Mouse (Mus musculus) embryo, embryonic 10.5 days (tissue): ENCODE results near the gene Sat2.
"Not testable (repeated sequence)": the region's sequence is repeated elsewhere in the genome, so short reads cannot be mapped to it uniquely, and the experiment has no call there.

Experiments used
- DNase-seq: peaks from one replicate; pipeline ENCODE4 v3.0.0-alpha.2; 2015; ENCODE audit warnings: low spot score

Gene Sat2

DNA sequence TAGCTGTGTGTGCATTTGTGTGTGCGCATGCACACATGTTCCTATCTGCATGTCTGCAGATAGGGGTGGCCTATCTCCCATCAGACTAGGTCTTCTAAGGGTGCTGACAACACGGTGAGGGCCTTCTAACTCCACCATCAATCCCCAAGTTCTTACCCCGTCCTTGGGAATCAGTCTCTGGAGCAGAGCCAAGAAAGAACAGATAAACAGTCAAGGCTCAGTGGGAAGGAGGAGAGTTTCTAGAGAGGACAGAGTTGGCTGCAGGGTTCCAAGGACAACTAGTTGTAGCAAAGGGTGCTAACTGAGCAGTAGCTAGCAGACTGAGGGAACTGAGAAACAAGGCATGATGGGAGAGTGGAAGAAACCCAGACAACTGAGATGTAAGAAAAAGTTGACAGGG, 20.1 kb upstream of the Sat2 start:
- no peak for DNase-seq

DNA sequence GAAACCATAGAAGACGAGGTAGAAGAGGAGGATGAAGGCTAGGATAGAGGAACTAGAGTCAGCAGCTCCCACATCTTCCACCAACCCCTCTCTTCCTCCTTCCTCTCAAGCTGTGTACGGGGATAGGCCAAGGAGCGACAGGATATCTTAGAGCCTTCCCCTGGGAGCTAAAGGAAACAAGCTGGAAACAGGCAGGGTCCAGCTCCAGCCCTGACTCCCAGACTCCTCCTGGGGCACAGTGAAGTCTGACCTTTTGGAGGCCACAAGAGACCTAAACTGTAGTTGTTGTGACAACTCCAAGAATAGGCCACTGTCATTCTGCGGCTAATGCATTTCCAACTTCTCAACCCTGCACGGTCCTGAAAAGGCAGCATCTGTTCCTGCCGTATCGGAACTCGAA, 18.3 kb upstream of the Sat2 start:
- no peak for DNase-seq

DNA sequence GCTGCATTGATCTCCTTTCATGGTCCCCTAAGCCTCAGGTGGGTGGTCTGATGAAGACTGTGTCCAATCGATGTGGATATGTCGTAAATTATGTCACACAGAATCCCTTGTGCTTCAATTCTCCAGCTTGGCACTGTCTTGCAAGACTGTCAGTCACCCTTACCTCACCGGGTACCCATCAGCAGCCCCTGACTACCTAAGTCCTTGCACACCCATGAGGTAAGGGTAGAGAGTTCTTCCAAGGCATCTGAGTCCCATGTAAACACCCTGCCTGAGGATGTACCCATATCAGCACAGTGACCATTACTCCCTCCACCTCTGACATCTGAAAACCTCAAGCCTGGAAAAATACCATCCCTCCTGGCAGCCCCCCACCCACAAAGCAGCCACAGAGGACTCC, 17.5 kb upstream of the Sat2 start:
- DNase-seq = peak; percentile 20

DNA sequence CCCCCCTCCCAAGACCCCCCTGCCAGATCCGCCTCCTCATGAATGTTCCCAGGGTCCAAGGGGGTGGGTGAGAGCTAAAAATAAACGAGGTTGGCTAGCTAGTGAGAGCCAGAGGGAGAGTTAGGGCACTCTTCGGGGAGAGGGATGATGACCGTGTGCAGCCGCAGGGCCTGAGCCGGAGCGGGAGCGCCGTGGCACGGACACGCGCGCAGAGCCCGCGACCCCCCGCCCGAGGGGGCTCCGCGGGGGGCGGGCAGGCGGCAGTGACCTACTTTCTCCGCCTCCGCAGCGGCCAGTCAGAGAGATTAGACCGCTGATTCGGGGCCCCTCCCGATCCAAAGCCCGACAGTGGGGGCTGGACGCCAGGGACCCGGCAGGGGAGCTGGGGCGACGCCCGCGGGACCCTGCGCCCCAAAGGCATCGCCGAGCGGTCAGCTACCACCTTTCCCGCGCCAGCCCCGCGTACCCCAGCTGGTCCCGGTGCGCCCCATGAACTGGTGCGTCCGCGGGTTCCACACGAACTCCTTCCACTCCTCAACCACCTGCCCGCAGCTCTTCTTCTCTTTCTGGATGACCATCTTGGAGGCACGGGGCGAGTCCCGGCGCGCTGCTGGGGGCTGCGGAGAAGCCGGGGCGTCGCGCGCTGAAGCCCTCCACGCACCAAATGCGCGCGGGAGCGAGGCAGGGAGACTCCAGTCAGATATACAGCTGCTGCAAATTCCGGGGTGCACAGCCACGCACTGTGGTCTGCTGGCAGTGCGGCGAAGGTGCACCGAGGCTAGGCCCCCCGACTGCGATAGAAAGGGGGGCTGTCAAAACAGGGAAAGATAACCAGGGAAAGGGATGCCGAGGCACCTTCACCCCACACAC, 16.8 kb upstream of the Sat2 start:
- DNase-seq = peak; percentile 18

DNA sequence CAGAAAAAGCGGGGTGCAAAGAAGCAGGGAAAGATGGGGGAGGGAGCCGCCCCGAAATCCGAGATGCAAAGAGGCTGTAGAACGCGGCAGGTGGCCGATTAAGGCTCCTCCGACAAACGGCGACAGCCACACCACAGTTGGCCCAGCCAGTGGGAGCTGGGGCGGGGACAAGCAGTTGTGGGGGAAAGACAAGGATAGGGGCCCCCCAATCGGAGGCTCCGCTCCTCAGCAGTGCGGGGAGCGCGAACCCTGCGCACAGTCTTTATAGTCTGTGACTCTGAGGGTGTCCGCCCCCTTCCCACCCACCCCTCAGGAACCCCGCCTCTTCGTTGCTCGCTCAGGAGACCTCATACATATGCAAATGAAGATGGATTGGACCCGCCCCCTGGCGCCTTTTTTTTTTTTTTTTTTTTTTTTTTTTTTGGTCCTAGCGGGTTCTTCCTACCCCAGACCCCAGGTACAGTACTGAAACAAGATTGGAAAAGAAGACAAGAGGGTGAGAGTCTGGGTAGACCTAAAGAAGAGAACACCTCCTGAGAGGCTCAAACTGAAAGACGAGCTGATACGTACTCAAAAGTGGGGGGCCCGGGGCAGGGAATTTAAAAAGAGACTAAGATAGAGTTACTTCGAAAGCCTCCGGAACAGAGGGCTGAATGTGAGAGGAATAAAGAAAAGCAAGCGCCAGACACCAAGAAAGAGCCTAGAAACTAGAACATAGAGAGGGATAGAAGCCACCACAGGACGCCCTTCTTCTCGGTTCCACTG, 15.9 kb upstream of the Sat2 start, which contains the start of gene Atp1b2:
TSS of gene Atp1b2 (minus strand) at position 217 of the 765 bp plus-strand sequence.
- peak; percentile 87 for DNase-seq

DNA sequence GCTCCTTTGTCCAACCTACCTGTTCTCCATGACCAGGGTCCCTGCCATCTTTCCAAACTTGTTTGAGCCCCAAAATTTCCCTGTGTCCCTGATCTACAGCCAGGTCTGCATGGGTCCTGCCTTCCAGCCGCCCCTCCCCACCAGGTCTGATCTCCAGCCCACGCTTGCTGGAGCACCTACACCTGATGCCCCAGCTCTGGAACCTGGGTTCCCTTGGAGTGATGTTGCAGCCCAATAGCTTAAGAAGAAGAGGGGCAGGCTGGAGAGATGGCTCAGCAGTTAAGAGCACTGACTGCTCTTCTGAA, 15.4 kb upstream of the Sat2 start:
- no peak for DNase-seq

DNA sequence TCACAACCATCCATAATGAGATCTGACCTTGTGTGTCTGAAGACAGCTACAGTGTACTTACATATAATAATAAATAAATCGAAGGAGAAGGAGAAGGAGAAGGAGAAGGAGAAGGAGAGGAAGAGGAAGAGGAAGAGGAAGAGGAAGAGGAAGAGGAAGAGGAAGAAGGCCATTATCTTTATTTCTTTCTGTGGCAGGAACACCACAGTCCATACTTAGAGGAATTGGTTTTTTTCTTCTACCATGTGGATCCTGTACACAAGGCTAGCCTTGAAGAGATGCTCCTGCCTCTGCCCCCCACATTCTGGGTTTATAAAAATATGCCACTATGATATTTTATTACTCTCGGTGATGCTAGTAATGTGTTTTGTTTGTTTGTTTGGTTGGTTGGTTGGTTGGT, 15.0 kb upstream of the Sat2 start:
- DNase-seq = no peak

DNA sequence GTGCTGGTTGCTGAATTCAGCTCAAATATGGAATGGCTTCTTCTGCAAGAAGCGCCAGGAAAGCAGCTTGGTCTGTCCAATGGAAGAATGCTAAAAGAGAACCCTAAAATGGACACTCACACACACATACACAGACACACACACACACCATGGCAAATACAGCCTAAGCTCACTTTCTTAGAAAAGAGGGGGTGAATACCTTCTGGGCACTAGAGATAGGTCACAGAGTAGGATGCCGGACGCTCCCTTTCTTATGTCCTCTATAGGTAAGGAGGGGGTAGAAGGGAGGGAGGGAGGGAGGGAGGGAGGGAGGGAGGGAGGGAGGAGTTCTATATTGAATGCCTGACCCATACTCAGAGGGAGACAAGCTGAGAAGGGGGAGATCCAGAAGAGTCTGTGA, 13.3 kb upstream of the Sat2 start:
- DNase-seq = no peak

DNA sequence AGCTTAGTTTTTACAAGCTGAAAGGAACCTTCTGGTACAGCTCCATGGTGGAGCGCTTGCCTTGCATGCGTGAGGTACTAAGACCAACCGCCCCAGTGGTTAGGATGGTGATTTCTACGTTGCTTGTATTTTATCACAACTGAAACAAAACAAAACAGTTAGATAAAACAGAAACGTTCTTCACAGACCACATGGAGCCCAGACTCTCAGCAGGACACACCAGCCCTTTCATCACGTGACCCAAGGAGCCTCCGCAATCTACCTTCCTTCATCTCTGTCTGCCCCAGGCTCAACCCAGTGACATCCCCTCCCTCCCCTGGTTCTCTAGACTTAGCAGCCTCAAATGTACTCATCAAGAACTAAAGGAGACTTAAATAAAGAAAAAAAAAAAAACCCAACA, 12.4 kb upstream of the Sat2 start:
- DNase-seq = no peak

DNA sequence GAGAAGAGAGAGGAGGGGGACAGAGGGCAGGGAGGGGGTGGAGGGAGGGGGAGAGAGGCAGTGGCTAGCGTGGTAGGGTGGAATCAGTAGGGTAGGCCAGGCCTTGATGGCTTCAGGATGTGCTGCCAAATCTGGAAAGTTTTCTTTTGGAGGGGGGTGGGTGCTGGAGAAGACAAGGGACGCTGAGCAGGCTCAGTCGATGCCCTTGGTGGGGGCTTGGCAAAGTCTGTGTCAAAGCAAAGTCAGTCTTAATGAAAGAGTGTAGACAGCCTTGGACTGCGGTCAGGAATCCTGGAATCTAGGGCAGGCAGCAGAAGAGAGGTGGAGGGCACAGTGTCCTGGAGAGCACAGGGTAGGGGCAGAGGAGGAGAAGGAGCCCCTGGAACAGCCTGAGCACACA, 10.9 kb upstream of the Sat2 start:
- no peak for DNase-seq

DNA sequence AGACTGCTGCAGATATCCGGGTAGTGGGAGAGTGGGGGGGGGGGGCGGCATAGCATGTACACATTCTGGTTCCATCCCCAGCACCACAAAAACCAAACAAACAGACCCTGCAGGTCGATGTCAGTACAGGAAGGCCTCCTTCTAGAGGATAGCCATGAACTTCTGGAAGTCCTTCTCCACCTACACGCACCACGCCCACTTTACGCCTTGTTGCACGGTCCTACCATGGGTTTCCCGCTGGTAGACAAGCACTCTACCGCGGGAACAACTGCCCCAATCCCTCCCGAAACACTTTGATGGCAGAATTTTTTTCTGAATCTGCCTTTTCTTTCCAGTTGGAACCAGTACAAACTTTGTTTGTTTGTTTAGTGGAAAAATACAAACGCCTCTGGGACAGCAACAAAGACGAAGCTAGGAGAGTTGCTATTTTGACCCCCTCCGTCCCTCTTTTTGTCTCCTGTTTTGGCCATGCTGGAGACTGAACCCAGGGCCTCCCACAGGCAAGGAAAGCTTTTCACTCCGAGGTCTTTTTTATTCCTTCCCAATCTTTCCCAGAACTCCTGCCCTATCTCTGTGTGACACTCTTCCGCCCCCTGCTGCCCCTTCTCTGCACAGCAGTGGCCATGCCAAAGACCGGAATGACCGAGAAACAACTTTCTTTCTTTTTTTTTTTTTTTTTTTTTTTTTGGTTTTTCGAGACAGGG, 8.1 kb upstream of the Sat2 start:
- peak; percentile 92 for DNase-seq

DNA sequence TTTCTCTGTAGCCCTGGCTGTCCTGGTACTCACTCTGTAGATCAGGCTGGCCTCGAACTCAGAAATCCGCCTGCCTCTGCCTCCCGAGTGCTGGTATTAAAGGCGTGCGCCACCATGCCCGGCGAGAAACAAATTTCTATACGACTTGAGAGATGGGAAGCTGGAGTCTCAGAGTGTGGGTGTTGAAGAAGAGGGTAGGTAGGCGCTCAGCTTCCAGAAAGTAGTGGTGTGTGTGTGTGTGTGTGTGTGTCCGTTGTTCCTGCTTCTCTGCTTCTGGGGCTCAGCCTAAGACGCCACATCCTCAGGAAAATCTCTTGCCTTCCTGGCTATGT, 7.6 kb upstream of the Sat2 start:
- DNase-seq = not testable (repeated sequence)

DNA sequence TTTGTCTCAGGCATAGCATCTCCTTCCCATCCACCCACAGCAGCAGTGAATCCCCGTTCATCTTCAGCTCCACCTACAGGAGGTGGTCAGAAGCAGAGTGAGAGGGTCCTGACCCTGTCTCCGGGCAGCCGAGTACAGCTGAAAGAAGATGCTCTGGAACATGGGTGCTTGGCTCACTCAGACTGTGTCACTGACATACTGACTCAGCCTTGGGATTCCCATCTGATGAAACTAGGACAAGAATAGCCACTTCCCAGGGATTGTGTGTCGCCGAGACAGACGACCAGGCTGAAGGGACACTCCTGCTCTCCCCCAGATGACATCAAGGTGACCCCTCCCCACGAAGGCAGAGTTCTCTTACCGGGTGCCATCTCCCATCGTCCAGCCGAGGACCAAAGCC, 5.0 kb upstream of the Sat2 start:
- no peak for DNase-seq

DNA sequence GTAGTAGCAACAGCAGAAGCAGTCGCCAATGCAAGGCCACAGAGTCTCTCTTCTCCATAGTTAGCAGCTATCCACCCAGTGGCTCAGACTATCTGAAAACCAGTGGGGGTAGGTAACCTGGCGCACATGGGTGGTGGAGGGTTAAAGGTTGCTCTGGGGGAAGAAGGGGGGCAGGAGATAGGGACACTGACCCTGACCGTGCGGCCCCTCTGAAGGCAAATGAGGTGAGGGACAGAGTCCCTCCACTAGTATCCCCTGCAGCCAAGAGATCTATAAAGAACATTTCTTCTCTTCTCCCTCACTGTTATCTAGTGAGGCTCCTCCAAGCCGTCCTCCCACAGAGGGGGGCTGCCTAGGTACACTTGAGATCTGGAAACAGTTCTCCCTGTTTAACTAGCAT, 4.0 kb upstream of the Sat2 start, which contains the start of gene Shbg:
TSS of gene Shbg (minus strand) at position 101 of the 400 bp plus-strand sequence.
- no peak for DNase-seq

DNA sequence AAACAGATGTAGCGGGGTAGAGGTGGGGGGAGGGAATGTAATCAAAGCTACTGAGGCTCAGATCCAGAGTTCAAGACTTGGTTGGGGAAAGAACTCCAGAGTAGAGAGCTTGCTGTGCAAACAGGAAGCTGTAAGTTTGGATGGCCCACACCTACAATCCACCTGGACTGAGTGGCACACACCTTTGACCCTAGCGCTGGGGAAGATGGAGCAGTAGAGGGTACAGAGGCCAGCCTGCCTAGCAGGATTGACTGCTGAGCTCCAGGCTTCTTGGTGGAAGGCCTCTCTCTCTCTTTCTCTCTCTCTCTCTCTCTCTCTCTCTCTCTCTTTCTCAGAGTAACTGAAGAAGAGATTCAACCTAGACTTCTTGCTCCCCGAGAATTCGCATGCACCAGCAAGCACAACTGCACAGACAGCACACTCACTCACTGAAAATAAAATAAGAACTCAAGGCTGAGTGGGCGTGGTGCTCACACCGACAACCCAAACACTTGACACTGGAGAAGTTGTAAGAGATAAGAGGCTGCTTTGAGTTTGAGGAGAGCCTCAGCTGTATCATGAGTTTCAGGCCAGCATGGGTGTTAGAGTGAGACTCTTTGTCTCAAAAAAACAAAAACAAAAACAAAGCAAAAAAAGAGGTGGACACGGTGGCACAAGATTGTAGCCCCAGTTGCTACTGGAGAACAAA, 1.3 kb upstream of the Sat2 start:
- no peak for DNase-seq

DNA sequence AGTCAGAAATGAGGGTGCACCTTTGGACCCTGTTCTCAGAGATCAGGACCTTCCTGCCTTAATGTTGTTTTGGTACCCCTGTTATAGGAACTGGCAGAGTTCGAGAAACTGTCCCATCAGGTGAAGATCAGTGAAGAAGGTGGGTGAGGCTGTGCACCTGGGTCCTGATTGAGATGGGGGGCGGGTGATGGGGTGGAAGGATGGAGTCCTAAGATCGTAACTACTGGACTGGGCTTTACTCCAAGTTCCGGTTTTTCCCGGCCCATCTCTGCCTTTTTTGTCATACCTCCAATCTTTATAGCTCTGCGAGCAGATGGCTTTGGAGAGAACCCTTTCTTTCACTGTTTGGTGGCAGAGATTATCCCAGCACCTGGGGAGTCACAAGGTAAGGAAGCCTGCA, 582 bp downstream of the Sat2 start:
- peak; percentile 29 for DNase-seq

DNA sequence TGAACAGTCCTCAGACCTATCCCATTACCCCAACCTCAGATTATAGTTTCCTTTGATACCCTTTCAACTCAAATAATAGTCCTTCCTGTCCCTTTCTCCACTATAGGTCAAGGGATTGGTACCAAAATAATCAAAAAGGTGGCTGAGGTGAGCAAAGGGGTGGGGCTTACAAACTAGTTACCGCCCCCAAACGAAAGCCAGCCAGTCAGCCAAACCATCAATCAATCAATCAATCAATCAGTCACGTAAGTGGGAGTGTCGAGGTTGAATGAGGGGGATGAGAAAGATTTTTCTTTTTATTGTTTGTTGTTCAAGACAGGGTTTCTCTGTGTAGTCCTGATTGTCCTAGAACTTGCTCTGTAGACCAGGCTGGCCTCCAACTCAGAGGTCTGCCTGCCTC, 1.2 kb downstream of the Sat2 start:
- no peak for DNase-seq

DNA sequence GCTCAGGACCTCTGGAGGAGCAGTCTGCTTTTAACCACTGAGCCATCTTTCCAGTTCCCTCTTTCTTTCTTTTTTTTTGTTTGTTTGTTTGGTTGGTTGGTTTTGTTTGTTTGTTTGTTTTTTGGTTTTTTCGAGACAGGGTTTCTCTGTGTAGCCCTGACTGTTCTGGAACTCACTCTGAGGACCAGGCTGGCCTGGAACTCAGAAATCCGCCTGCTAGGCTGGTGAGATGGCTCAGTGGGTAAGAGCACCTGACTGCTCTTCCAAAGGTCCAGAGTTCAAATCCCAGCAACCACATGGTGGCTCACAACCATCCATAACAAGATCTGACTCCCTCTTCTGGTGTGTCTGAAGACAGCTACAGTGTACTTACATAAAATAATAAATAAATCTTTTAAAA, 2.5 kb downstream of the Sat2 start:
- not testable (repeated sequence) for DNase-seq

DNA sequence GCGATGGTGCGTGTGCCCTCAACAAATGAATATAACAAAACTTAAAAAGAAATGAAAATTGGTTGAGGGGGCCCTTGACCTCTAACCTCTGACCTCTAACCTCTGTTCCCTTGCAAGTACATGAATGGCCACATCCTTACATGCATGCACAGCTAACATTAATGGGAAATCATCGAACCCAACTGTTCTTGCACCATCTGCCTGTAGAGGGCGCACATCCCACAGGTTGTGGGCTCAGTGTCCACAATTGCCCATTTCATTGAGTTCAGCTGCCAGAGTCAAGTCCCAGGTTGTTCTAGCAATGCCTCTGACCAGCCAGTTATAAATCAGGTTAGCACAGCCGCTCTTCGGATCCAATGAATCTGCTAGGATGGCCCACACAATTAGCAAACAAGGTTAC, 6.5 kb downstream of the Sat2 start:
- DNase-seq = peak; percentile 92

DNA sequence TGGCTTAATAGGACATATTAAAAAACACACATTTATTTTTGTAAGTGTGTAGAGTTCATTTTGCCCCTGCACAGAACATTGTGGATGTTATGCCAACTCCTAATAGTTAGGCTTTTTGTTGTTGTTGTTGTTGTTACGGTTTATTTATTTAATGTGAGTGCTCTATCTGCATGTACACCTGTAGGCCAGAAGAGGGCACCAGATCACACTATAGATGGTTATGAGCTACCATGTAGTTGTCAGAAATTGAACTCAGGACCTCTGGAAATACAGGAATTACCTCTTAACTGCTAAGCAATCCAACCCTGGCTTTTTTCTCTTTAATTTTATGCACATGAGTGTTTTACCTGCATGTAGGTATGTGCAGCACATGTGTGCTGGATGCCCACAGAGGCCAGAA, 8.0 kb downstream of the Sat2 start:
- DNase-seq = peak; percentile 45

DNA sequence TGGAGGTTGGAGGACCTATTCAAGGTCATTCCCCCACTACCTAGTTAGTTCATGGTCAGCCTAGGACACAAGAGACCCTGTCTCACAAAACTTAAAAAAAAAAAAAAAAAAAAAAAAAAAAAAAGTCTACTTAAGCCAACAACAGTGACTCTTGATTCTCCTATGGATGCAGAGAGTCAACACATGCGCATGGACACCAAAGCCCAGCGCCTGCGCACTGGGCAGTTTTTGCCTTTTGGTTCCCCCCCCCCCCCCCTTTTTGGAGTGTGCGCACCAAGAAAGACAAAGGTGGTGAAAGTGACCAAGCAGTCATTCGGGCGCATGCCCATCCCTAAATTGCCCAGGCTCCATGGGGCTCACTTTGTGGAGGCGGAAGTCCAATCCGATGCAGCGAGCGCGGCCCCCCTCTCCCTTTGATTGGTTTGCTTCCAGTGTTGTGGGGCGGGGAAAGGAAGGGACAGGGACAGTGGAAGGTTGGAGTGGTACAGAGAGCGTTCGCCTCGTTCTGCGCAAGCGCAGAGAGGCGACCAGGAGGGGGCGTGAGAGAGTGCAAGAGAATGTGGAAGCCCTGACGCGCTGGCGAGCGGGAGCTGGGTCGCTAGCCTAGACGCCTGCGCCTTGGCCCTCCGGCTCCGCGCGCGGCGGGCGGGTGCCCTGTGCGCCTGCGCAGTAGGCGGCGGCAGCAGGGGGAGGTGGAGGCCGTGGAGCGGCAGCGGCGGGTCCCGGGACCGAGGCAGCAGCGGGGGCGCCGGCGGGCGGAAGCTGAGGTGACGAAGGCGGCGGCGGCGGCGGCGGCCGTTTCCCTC, 10.7 kb downstream of the Sat2 start, which contains the start of gene Fxr2:
TSS of gene Fxr2 (plus strand) at position 707 of the 806 bp plus-strand sequence.
- peak; percentile 100 for DNase-seq
